Mouse (Mus musculus) heart, adult 2 months (tissue): Measurements from ENCODE around the gene Smdt1.
A peak's percentile ranks its signal among the peaks of the same experiment; 100 is the strongest.

ENCODE experiments used
- CTCF ChIP-seq: fragments of 200-600 bp; IDR thresholded peaks from 2 replicates; pipeline ENCODE4 v1.8.1; 2022; ENCODE audit warnings: antibody characterized with exemption, mild to moderate bottlenecking, moderate library complexity
- POLR2A ChIP-seq: fragments of 200-500 bp; IDR thresholded peaks from 2 replicates; pipeline ENCODE4 v1.6.1; 2011; ENCODE audit warnings: mild to moderate bottlenecking, low read depth, low read length, control low read depth; ENCODE audit not compliant: insufficient read depth

DNA sequence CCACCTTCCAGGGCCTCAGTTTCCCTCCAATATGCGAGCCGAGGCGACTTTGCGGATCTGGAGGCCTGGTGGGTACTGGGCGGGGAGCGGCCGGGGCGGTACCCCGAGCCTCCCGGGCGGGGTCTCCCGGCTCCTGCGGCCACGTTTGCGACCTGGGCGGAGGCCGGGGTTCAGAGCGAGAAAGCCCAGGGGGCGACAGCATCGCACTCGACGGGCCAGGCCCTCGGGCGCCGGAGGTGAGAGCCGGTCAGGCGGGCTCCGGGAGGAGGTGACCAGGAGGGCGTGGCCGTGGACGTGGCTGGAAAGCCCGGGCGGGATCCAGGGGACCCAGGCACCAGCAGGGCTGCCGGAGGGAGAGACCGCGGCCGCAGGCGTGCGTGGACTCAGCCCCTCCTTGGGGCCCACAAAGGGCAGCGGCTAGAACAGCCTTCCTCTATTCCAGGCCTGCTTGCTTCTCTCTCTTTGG, 2.3 kb downstream of the Smdt1 start:
- TF ChIP-seq CTCF (no peak), POLR2A (0 out of 2 replicates have a peak, but pooled peaks have one; percentile 20)
